Mouse (Mus musculus): ENCODE results near the gene Olfr221.

DNA sequence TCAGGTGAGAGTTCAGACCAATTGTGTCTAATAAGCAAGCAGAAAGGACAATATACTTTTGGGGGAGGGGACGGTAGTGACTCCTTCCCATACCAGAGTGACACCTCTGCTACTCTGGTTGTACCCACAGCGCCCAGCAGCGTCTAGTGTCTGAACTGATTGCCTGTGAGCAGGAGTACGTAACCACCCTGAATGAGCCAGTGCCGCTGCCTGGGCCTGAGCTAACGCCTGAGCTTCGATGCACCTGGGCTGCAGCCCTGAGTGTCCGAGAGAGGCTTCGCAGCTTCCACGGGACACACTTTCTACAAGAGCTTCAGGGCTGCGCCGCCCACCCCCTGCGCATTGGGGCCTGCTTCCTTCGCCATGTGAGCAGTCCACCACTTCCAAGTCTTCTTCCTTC lies 44.8 kb downstream of the Olfr221 start:
- no peak for TF ChIP-seq POLR2A (IDR thresholded peaks at IDR 0.05; ENCODE audit: borderline replicate concordance, extremely low read depth, low read depth, low read length)
- no peak for TF ChIP-seq CTCF (IDR thresholded peaks at IDR 0.05; ENCODE audit: insufficient read depth, low read length)

Measured in lung, adult 2 months (tissue).